Mouse (Mus musculus): Measurements from ENCODE around the gene Optn. TPM values are rescaled to one million over a fixed set of nuclear protein-coding genes. Genes with fewer than 3 reads are reported as not detected.

Optn gene
- polyA plus RNA-seq, 1 experiment from 2014 or later = 17.0 TPM

DNA sequence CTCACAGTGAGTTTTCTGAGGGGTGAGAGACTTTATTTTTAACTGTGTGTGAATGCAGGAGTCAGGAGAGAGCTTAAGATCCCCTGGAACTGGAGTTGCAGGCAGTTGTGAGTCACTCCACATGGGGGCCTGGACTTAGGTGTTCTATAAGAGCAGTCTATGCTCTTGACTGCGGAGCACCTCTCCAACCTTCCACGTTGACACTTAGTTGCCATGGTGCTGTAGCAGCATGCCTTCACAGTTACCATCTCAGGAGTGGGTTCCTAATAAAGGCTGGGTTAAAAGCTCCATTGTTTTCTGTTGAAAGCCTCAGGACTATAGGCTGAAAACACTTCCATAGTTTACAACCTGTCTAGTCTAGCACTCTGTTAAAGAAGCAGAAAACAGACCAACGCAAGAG lies 26.5 kb downstream of the Optn start:
- Histone ChIP-seq H3K9ac (ENCODE audit: low read length) (no peak overlapping the region), H3K4me1 (replicated peaks; ENCODE audit: control insufficient read depth, insufficient read depth) (no peaks in the 10 kb centered on the region), H3K27ac (replicated peaks) (no peak overlapping the region), H3K36me3 (ENCODE audit: control insufficient read depth, insufficient read depth, low read length) (no peaks in the 10 kb centered on the region), H3K27me3 (ENCODE audit: control insufficient read depth, insufficient read depth, low read length) (no peaks in the 10 kb centered on the region), H3K4me2 (replicated peaks; ENCODE audit: low read depth) (no peak overlapping the region), H3K4me3 (ENCODE audit: low read depth, low read length) (no peak overlapping the region), H3K9me3 (ENCODE audit: control insufficient read depth, low read length) (no peaks in the 10 kb centered on the region)
- ATAC-seq (ENCODE audit: low FRiP score, low TSS enrichment) (no peak), DNase-seq (ENCODE audit: low spot score) (no peak)
- 65% methylated on average over 3 of the region's 3 CpGs for WGBS
- TF ChIP-seq CTCF (IDR thresholded peaks at IDR 0.05; ENCODE audit: low read depth) (no peak), EP300 (optimal IDR thresholded peaks at IDR 0.05) (no peak)

DNA sequence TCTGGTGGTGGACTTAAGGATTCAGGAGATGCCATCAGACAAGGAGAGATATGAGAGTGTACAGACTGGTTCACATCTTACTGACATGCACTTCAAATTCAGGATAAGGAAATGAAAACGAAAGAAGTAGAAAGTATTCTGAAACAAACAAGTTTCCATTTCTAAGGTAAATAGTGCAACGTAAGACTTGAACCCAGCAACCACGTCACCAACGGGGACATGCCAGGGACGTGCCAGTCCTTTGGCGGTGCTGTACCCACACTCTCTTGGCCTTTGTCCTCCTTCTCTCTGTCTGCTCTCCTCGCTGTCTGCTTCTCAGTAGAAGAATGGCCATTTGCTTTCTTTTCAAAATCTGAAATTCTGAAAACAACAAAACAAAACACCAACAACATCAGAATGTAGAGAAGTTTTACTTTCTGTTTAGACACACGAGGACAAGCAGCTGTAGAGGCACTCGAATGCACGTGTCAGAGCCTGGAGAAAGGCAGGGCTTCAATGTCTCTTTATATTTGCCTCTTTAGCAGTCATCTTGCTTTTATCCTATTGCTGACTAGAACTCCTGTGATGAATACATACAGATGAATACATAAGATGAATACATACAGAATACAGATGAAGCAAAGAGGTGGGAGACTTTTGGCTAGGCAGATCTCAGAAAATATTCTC lies 27.3 kb downstream of the Optn start:
- no peak for ATAC-seq (ENCODE audit: low FRiP score, low TSS enrichment)
- Histone ChIP-seq H3K27me3 (ENCODE audit: control insufficient read depth, insufficient read depth, low read length) (no peaks in the 10 kb centered on the region), H3K9ac (ENCODE audit: low read length) (no peak overlapping the region), H3K36me3 (ENCODE audit: control insufficient read depth, insufficient read depth, low read length) (no peaks in the 10 kb centered on the region), H3K4me1 (replicated peaks; ENCODE audit: control insufficient read depth, insufficient read depth) (no peaks in the 10 kb centered on the region), H3K27ac (replicated peaks) (no peak overlapping the region), H3K9me3 (ENCODE audit: control insufficient read depth, low read length) (no peaks in the 10 kb centered on the region), H3K4me2 (replicated peaks; ENCODE audit: low read depth) (no peak overlapping the region), H3K4me3 (ENCODE audit: low read depth, low read length) (no peak overlapping the region)
- no peak for TF ChIP-seq CTCF (IDR thresholded peaks at IDR 0.05; ENCODE audit: low read depth)
- no peak for TF ChIP-seq EP300 (optimal IDR thresholded peaks at IDR 0.05)
- no peak for DNase-seq (ENCODE audit: low spot score)
- 67% methylated on average over 10 of the region's 10 CpGs for WGBS

DNA sequence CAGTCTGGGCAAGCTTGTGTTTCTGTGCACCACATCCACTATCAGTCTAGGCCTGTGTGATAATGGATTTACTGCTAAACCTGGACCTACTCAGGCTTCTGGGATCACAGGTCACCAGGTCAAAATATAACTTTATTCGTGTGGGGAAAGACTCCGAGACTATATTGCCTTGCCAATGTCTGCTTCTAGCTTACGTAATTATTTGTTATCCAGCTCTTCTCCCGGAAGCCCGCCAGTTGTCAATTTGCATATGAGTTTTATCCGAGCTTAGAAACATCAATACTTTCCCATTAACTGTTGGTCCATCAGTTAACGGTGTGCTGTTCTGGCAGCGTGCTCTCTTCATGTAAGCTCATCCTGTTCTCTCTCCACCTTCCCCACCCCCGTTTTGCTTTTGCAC lies 28.6 kb downstream of the Optn start:
- Histone ChIP-seq H3K9me3 (ENCODE audit: control insufficient read depth, low read length) (no peaks in the 10 kb centered on the region), H3K4me1 (replicated peaks; ENCODE audit: control insufficient read depth, insufficient read depth) (no peaks in the 10 kb centered on the region), H3K36me3 (ENCODE audit: control insufficient read depth, insufficient read depth, low read length) (no peaks in the 10 kb centered on the region), H3K9ac (ENCODE audit: low read length) (no peak overlapping the region), H3K4me2 (replicated peaks; ENCODE audit: low read depth) (no peak overlapping the region), H3K27ac (replicated peaks) (no peak overlapping the region), H3K4me3 (ENCODE audit: low read depth, low read length) (no peak overlapping the region), H3K27me3 (ENCODE audit: control insufficient read depth, insufficient read depth, low read length) (no peaks in the 10 kb centered on the region)
- WGBS = 88% methylated on average over 9 of the region's 9 CpGs
- DNase-seq (ENCODE audit: low spot score) (no peak), ATAC-seq (ENCODE audit: low FRiP score, low TSS enrichment) (no peak)
- TF ChIP-seq EP300 (optimal IDR thresholded peaks at IDR 0.05) = no peak
- no peak for TF ChIP-seq CTCF (IDR thresholded peaks at IDR 0.05; ENCODE audit: low read depth)

DNA sequence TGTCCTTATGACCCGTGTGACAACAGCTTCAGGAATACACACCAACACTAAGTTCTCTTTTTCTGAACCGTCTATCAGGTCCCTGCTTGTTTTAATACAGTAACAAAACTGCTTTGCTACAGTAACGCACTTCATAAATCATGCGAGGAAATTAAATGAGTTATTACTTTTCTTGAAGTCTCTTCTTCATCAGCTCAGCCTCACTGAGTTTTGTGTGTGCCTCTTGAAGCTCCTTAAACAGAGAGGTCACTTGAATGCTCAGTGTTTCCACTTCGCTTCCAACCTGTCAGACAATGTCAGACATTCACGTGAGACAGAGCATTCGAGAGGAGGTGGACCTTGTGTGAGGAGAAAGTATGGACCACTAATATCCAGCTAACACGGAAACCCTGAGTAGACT lies 29.1 kb downstream of the Optn start:
- Histone ChIP-seq H3K4me2 (replicated peaks; ENCODE audit: low read depth) (no peak overlapping the region), H3K27ac (replicated peaks) (no peak overlapping the region), H3K4me1 (replicated peaks; ENCODE audit: control insufficient read depth, insufficient read depth) (no peaks in the 10 kb centered on the region), H3K27me3 (ENCODE audit: control insufficient read depth, insufficient read depth, low read length) (no peaks in the 10 kb centered on the region), H3K36me3 (ENCODE audit: control insufficient read depth, insufficient read depth, low read length) (no peaks in the 10 kb centered on the region), H3K9ac (ENCODE audit: low read length) (no peak overlapping the region), H3K4me3 (ENCODE audit: low read depth, low read length) (no peak overlapping the region), H3K9me3 (ENCODE audit: control insufficient read depth, low read length) (no peaks in the 10 kb centered on the region)
- WGBS = 80% methylated on average over 8 of the region's 8 CpGs
- ATAC-seq (ENCODE audit: low FRiP score, low TSS enrichment) (no peak), DNase-seq (ENCODE audit: low spot score) (no peak)
- TF ChIP-seq EP300 (optimal IDR thresholded peaks at IDR 0.05) (no peak), CTCF (IDR thresholded peaks at IDR 0.05; ENCODE audit: low read depth) (no peak)

DNA sequence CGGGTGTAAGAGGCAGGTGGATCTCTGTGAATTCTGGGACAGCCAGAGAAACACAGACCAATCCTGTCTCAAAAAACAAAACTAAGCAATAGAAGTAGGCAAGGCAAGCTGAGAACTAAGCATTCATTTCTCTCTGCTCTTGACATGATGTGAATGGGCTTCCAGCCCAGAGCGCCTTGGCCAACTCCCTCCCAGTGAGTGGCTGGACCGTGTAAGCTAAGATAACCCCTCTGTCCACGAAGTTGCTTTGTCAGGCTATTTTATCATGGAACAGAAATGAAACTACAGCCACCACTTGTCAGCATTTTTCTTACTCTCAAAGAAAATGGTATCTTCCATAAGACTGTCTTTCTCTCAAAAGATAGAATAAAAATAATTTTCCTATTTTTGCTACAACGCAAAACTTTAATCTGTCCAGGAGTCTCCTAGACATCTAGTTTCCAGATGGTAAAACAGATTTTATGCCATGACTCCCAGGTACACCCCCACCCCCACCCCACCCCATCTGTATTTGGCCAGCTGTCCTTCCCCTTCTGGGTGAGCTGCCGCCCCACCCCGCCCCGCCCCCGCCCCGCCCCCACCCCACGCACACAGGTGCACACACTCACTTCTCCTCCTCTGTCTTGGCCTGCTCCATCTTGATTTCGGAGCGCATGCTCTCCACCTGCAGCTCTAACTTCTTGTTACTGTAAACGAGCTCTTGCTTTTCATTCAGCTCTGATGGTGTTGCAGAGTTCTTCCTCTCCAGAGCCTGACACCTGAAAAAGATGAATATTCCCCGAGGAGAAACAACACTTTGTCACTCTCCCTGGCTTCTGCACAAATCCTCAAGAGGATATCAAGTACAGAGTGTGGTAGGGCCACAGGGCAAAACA lies 30.1 kb downstream of the Optn start:
- H3K4me1 ChIP-seq (replicated peaks; ENCODE audit: control insufficient read depth, insufficient read depth) = no peaks in the 10 kb centered on the region
- TF ChIP-seq CTCF (IDR thresholded peaks at IDR 0.05; ENCODE audit: low read depth) (no peak), EP300 (optimal IDR thresholded peaks at IDR 0.05) (no peak)
- no peak overlapping the region for H3K9ac ChIP-seq (ENCODE audit: low read length)
- no peaks in the 10 kb centered on the region for H3K9me3 ChIP-seq (ENCODE audit: control insufficient read depth, low read length)
- DNase-seq (ENCODE audit: low spot score) = peak; percentile 47
- 0 out of 2 replicates have a peak overlapping the region, but pooled peaks have one; percentile 35 for H3K27ac ChIP-seq (replicated peaks)
- ATAC-seq (ENCODE audit: low FRiP score, low TSS enrichment) = peak; percentile 49; the same call in 1 of the 2 replicates
- no peaks in the 10 kb centered on the region for H3K27me3 ChIP-seq (ENCODE audit: control insufficient read depth, insufficient read depth, low read length)
- no peak overlapping the region for H3K4me3 ChIP-seq (ENCODE audit: low read depth, low read length)
- no peak overlapping the region for H3K4me2 ChIP-seq (replicated peaks; ENCODE audit: low read depth)
- no peaks in the 10 kb centered on the region for H3K36me3 ChIP-seq (ENCODE audit: control insufficient read depth, insufficient read depth, low read length)
- 45% methylated on average over 14 of the region's 15 CpGs for WGBS

DNA sequence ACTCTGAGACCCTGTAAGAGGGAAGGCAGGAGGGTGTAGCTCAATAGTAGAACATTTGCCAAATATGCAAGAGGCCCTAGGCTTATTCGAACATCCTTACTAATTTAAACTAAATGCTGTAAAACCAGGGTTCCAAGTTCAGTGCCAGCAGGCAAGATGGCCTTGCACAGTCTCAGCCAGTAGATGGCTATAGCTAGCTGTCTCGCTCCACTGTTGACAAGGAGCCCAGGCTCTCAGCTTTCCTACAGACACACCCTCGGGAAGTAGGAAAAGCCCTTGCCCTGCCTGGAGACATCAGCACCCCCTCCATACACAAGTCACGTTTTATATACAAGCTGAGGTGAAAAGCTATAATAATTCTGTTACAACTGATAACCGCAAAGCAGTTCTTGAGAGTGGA lies 31.2 kb downstream of the Optn start:
- Histone ChIP-seq H3K27me3 (ENCODE audit: control insufficient read depth, insufficient read depth, low read length) (no peaks in the 10 kb centered on the region), H3K4me2 (replicated peaks; ENCODE audit: low read depth) (no peak overlapping the region), H3K4me3 (ENCODE audit: low read depth, low read length) (no peak overlapping the region), H3K9me3 (ENCODE audit: control insufficient read depth, low read length) (no peaks in the 10 kb centered on the region), H3K9ac (ENCODE audit: low read length) (no peak overlapping the region), H3K27ac (replicated peaks) (no peak overlapping the region), H3K36me3 (ENCODE audit: control insufficient read depth, insufficient read depth, low read length) (no peaks in the 10 kb centered on the region), H3K4me1 (replicated peaks; ENCODE audit: control insufficient read depth, insufficient read depth) (no peaks in the 10 kb centered on the region)
- 54% methylated on average over 5 of the region's 5 CpGs for WGBS
- ATAC-seq (ENCODE audit: low FRiP score, low TSS enrichment) (peak; percentile 60), DNase-seq (ENCODE audit: low spot score) (peak; percentile 43)
- TF ChIP-seq EP300 (optimal IDR thresholded peaks at IDR 0.05) = no peak
- TF ChIP-seq CTCF (IDR thresholded peaks at IDR 0.05; ENCODE audit: low read depth) = peak; percentile 53
